Mouse (Mus musculus) E14TG2a.4 (cell line): Measurements from ENCODE around the gene Sacm1l.

ENCODE experiments used
- CTCF ChIP-seq: conservative IDR thresholded peaks from 2 replicates; pipeline ENCODE4 v1.5.1; 2014; ENCODE audit warnings: low read length
- NANOG ChIP-seq: IDR thresholded peaks from 2 replicates; pipeline ENCODE4 v1.6.1; 2014; ENCODE audit warnings: borderline replicate concordance, low read length, mixed read lengths
- POU5F1 ChIP-seq: IDR thresholded peaks from 2 replicates; pipeline ENCODE4 v1.6.1; 2014; ENCODE audit warnings: low read length, borderline replicate concordance

DNA sequence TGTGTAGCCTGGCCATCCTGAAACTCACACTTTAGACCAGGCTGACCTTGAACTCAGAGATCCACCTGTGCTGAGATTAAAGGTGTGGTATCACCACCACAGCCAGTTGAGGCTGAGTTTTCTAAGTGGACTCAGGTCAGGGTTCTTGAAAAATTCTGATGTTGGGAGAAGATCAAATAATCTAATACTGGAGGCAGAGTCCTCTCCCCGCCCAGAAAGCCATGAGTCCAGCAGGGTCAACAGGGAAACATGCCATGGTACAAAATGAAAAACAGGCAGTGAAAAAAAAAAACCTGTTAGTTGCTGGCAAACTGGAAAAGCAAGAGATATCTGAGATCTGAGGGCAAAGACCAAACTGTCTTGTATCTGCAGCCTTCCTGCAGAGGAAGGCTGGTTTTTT is 110.5 kb downstream of the Sacm1l start:
- TF ChIP-seq NANOG (no peak), CTCF (no peak), POU5F1 (no peak)
